Mouse (Mus musculus) stomach, postnatal 0 days (tissue): ENCODE data around the gene Nrp1. TPM values are rescaled to one million over a fixed set of nuclear protein-coding genes. Genes with fewer than 3 reads are reported as not detected.
A peak's percentile ranks its signal among the peaks of the same experiment; 100 is the strongest.

ENCODE experiments used
- ATAC-seq: fragments of 200-750 bp; cut with Nextera tagmentation; 2 replicates; pipeline ENCODE4 v1.8.0; 2017; ENCODE audit not compliant: low FRiP score, low TSS enrichment
- DNase-seq: peaks from one replicate; pipeline ENCODE4 v3.0.0-alpha.2; 2016; ENCODE audit warnings: low spot score
- H3K27ac ChIP-seq: fragments of 300-500 bp; sonication (generic); replicated peaks from 2 replicates; pipeline ENCODE4 v1.5.1; 2014; ENCODE audit warnings: mild to moderate bottlenecking, control low read depth
- H3K27me3 ChIP-seq: fragments of 300-500 bp; sonication (generic); 2 replicates; pipeline ENCODE4 v1.6.1; 2014; ENCODE audit warnings: low read length; ENCODE audit not compliant: control insufficient read depth, insufficient read depth
- H3K36me3 ChIP-seq: fragments of 300-500 bp; sonication (generic); 2 replicates; pipeline ENCODE4 v1.6.1; 2014; ENCODE audit warnings: low read length, mixed read lengths; ENCODE audit not compliant: control insufficient read depth, insufficient read depth
- H3K4me1 ChIP-seq: fragments of 300-500 bp; sonication (generic); replicated peaks from 2 replicates; pipeline ENCODE4 v1.6.1; 2014; ENCODE audit warnings: antibody characterized with exemption; ENCODE audit not compliant: control insufficient read depth, insufficient read depth
- H3K4me2 ChIP-seq: fragments of 300-500 bp; sonication (generic); replicated peaks from 2 replicates; pipeline ENCODE4 v1.6.1; 2014; ENCODE audit warnings: low read depth, mild to moderate bottlenecking, control low read depth, moderate library complexity
- H3K4me3 ChIP-seq: fragments of 300-500 bp; sonication (generic); 2 replicates; pipeline ENCODE4 v1.5.1; 2014; ENCODE audit warnings: low read depth, low read length, control low read depth
- H3K9ac ChIP-seq: fragments of 300-500 bp; sonication (generic); 2 replicates; pipeline ENCODE4 v1.6.1; 2014; ENCODE audit warnings: mild to moderate bottlenecking, low read length, control low read depth, mixed read lengths
- H3K9me3 ChIP-seq: fragments of 300-500 bp; sonication (generic); 2 replicates; pipeline ENCODE4 v1.6.1; 2016; ENCODE audit warnings: low read length; ENCODE audit not compliant: control insufficient read depth
- CTCF ChIP-seq: IDR thresholded peaks from 2 replicates; pipeline ENCODE4 v1.5.1; 2016; ENCODE audit warnings: antibody characterized with exemption, low read depth, mild to moderate bottlenecking, moderate library complexity
- EP300 ChIP-seq: optimal IDR thresholded peaks from 2 replicates; pipeline ENCODE3; 2016; ENCODE audit warnings: antibody characterized with exemption
- WGBS: fragments of 180-500 bp; shearing (Covaris S2); extraction: QIAGEN DNeasy Blood & Tissue Kit; methylation state at CpG from one replicate; pipeline ENCODE4 v1.1.7; 2014; 5-methylcytosine and 5-hydroxymethylcytosine counted together
- microRNA counts: library from miRNA; unstranded; fragments of <30 nt; microRNA quantifications from one replicate; lab custom pipeline; 2015
- microRNA-seq: library from miRNA; unstranded; fragments of <30 nt; microRNA quantifications from one replicate; pipeline ENCODE4, GENCODE M21; 2016
- polyA plus RNA-seq: library from polyadenylated mRNA; unstranded; fragments of >200 nt; fragmentation: Nextera tagmentation; extraction: Ambion mirVana; gene quantifications from 2 replicates; pipeline ENCODE4 v1.2.1, GENCODE M21; 2015

The Nrp1 gene
- polyA plus RNA-seq, 1 experiment from 2014 or later, result 16.9 TPM

DNA sequence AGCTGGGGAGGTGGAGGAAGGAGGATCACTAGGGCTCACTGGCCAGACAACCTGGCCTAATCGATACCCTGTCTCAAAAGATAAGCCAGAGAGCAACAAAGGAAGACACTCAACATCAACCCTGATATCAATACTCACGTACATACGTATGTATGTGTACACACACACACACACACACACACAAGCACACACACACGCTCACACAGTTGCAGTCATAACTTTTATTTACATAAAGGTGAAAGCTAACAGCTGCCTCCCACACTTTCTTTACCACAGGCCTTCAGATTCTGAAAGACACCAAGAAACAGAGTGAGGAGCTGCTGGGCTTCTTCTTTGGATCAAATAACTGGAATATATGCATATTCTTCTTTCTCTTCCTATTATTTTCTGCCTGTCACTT is 189.0 kb downstream of the Nrp1 start:
- Histone ChIP-seq H3K27ac (no peak overlapping the region), H3K9me3 (no peaks in the 10 kb centered on the region), H3K36me3 (no peaks in the 10 kb centered on the region), H3K9ac (no peak overlapping the region), H3K27me3 (no peaks in the 10 kb centered on the region), H3K4me3 (no peak overlapping the region), H3K4me2 (no peak overlapping the region), H3K4me1 (no peaks in the 10 kb centered on the region; the same call in 1 of the 2 replicates)
- no peak for TF ChIP-seq EP300
- TF ChIP-seq CTCF, result no peak
- DNase-seq, result no peak
- WGBS, result 58% methylated on average over 4 of the region's 4 CpGs
- no peak for ATAC-seq

DNA sequence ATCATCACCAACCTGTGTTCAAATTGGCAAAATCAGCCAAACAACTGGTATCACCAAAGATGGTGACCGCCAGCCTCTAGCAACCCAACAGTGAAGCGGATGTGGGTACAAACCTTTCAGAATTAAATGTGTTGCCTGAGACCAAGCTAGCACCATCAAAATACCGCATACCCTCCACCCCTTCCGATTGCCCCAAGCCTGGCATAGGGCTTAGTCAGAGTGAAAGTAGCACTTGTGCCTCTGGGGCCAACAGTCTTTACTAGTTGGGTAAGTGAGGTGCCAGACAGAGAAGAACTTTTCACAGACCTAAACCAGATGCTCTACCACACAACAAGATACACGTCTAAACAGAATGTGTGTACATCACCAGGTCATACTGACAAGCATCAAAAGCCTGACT is 191.3 kb downstream of the Nrp1 start:
- Histone ChIP-seq H3K4me3 (no peak overlapping the region), H3K4me2 (no peak overlapping the region), H3K9me3 (no peaks in the 10 kb centered on the region), H3K4me1 (no peaks in the 10 kb centered on the region; the same call in 1 of the 2 replicates), H3K36me3 (no peaks in the 10 kb centered on the region), H3K27me3 (no peaks in the 10 kb centered on the region), H3K27ac (no peak overlapping the region), H3K9ac (no peak overlapping the region)
- TF ChIP-seq CTCF (no peak), EP300 (no peak)
- ATAC-seq, result no peak
- DNase-seq, result no peak
- 95% methylated on average over 5 of the region's 5 CpGs for WGBS

DNA sequence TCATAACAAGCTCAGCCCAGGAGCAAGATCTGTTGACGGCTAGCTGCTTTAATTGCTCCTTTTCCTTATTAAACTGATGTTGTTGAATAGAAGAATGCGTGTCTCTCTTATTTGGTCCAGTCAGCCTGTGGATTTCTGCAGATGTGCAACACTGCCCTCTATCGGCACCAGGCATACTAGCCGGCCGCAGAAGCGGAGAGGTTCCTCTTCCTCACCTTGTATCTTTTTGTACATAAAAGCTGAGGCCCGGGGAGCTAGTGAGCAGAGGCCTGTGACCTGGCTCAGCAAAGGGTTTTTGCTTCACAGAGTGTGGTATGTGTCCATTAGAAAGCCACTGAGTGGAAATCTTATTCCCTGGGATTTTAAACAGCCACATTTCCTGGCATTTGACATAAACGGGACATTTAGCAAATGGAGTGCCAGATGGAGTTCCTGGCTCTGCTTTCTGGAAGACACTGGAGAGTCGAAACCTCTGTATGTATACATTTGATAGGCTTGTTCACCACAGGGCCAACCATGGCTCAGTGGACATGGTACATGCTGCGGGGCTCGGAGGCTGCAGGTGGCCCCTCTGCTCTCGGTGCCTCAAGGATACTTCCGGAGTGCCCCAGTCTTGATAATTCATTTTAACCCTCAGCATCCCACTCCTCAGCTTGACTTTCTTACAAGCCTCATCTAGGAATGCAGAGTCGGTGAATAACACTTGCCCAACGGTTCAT is 193.2 kb downstream of the Nrp1 start:
- H3K4me1 ChIP-seq, result no peaks in the 10 kb centered on the region; the same call in 1 of the 2 replicates
- H3K36me3 ChIP-seq, result no peaks in the 10 kb centered on the region
- H3K4me2 ChIP-seq, result peak overlapping the region; percentile 11; the same call in 1 of the 2 replicates
- H3K9ac ChIP-seq, result no peak overlapping the region
- DNase-seq (peak; percentile 67), ATAC-seq (no peak)
- H3K9me3 ChIP-seq, result no peaks in the 10 kb centered on the region
- no peak overlapping the region for H3K27ac ChIP-seq
- H3K4me3 ChIP-seq, result no peak overlapping the region
- TF ChIP-seq CTCF, result peak; percentile 91
- TF ChIP-seq EP300, result no peak
- whole genome bisulfite sequencing, result 43% methylated on average over 15 of the region's 15 CpGs
- H3K27me3 ChIP-seq, result no peaks in the 10 kb centered on the region

MicroRNAs encoded within 50 kb of the gene (microRNA counts, 519-probe panel; counts per million panel counts)
- microRNA mmu-miR-1903 (lab: Ali Mortazavi, UCI), result not detected

Small RNA genes within 50 kb of the gene (microRNA-seq; reads per million reads assigned to microRNA genes)
- not detected for gene Mir1903
